Mouse (Mus musculus) embryonic fibroblast, embryonic 13.5 days (primary cell): Measurements from ENCODE around the gene Slc6a1. TPM values are rescaled to one million over a fixed set of nuclear protein-coding genes. Genes with fewer than 3 reads are reported as not detected.

Experiments used
- H3K27ac ChIP-seq: 2 replicates; pipeline ENCODE4 v1.5.1; 2012; ENCODE audit warnings: low read length, control low read depth, inconsistent platforms; ENCODE audit not compliant: insufficient read depth
- H3K4me1 ChIP-seq: 2 replicates; pipeline ENCODE4 v1.6.1; 2011; ENCODE audit warnings: low read length; ENCODE audit not compliant: control insufficient read depth, insufficient read depth
- H3K4me3 ChIP-seq: 2 replicates; pipeline ENCODE4 v1.5.1; 2011; ENCODE audit warnings: mild to moderate bottlenecking, control low read depth, low read length; ENCODE audit not compliant: insufficient read depth
- CTCF ChIP-seq: IDR thresholded peaks from 2 replicates; pipeline ENCODE4 v1.5.1; 2011; ENCODE audit warnings: mild to moderate bottlenecking, control low read depth, low read length, moderate library complexity, borderline replicate concordance; ENCODE audit not compliant: insufficient read depth
- POLR2A ChIP-seq: IDR thresholded peaks from 2 replicates; pipeline ENCODE4 v1.6.1; 2011; ENCODE audit warnings: low read depth, mild to moderate bottlenecking, control low read depth, low read length, moderate library complexity
- polyA plus RNA-seq: library from polyadenylated mRNA; stranded (reverse); fragments of >200 nt; gene quantifications from 2 replicates; pipeline ENCODE4 v1.2.4, GENCODE M21; 2011; ENCODE audit warnings: low read depth; ENCODE audit not compliant: missing spikeins, insufficient read length

The Slc6a1 gene
- polyA plus RNA-seq, 1 experiment, result not detected

DNA sequence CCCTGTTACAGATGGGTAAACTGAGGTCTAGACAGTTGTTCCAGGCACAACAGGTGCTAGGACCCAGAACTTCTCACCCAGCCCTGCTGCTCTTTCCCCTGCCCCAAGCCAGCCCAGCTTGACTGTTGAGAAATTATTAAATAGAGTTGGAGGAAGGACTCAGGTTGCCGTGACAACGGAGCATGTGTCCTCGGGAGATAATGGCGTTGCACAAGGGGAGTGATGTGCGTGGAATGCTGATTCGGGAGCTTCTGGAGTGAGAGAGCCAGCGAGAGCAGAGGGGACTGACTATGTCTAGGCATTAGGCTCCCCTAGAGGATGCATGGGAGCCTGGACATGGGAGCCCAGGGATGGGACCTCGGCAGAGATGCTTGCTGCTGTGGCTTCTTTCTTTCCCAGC, 7.7 kb downstream of the Slc6a1 start:
- Histone ChIP-seq H3K27ac (no peak overlapping the region), H3K4me1 (no peaks in the 10 kb centered on the region), H3K4me3 (no peak overlapping the region)
- no peak for TF ChIP-seq POLR2A
- TF ChIP-seq CTCF, result no peak

DNA sequence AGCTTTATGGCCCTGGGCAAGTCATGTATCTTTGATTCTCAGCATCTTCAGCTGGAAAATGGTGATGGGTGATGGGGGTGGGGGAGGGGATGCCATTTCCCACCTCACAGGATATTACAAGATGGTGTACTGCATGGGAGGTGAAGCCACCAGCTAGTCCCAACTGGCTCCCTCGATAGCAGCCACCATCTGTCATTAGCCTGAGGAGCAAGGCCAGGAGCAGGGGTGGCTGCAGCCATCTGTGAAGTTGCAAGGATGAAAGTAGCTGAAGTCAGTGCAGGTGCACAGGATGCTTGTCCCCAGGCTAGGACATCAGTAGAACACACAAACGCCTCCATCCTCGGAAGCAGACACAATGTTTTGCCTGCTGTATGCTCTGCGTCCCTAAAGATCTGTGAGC, 8.5 kb downstream of the Slc6a1 start:
- Histone ChIP-seq H3K27ac (no peak overlapping the region), H3K4me1 (no peaks in the 10 kb centered on the region), H3K4me3 (no peak overlapping the region)
- TF ChIP-seq CTCF (no peak), POLR2A (no peak)

- H3K4me1 ChIP-seq, result no peaks in the 10 kb centered on the region
- no peak overlapping the region for H3K4me3 ChIP-seq
- no peak for TF ChIP-seq POLR2A
- TF ChIP-seq CTCF, result no peak
- no peak overlapping the region for H3K27ac ChIP-seq
These were observed 9.0 kb downstream of the Slc6a1 start for GRCm38 (mm10) chr6:114291396-114291795.

DNA sequence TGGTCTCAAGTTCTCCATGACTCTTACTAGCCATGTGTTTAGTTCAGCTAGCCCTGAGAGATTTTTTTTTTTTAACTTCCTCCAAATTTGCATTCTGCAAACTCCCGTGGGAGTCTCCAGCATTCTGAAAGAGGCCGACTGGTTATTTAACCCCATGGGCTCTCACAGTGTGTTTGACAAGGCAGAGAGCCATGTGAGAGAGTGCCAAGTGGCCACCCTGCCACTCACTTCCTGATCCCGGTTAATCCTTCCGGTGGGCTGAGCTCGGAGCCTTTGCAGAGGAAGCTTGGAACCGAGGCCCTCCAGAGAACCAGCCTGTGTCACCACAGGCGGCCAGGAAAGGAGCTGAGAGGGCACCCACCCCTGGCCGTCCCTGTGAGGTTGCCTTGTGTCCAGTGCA, 11.1 kb downstream of the Slc6a1 start:
- H3K4me1 ChIP-seq, result no peaks in the 10 kb centered on the region
- no peak overlapping the region for H3K4me3 ChIP-seq
- H3K27ac ChIP-seq, result no peak overlapping the region
- no peak for TF ChIP-seq CTCF
- no peak for TF ChIP-seq POLR2A

DNA sequence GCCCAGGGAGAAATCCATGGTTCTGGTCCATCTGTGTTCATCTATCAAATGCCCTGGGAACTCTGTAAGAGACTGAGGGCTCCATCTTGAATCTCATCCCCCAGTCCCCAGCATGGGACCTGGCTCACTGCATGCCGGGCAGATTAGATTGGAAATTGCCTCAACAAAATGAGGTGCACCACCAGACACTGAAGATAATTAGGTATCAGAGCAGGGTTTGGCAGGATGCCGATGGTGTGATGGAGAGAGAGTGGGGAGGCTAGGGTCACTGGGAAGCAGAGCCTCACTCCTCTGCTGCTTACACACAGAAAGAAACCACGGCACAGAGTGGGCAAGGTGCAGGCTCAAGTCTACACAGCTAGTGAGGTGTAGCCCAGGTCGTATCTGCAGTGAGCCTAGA, 12.7 kb downstream of the Slc6a1 start:
- H3K4me1 ChIP-seq, result no peaks in the 10 kb centered on the region
- no peak overlapping the region for H3K4me3 ChIP-seq
- H3K27ac ChIP-seq, result no peak overlapping the region
- TF ChIP-seq POLR2A (no peak), CTCF (no peak)

GRCm38 (mm10) chr6:114297260-114298002, 15.0 kb downstream of the Slc6a1 start:
- Histone ChIP-seq H3K27ac (no peak overlapping the region), H3K4me3 (no peak overlapping the region), H3K4me1 (no peaks in the 10 kb centered on the region)
- no peak for TF ChIP-seq POLR2A
- TF ChIP-seq CTCF, result no peak

GRCm38 (mm10) chr6:114299699-114300098, 17.3 kb downstream of the Slc6a1 start:
- H3K4me3 ChIP-seq, result no peak overlapping the region
- H3K27ac ChIP-seq, result no peak overlapping the region
- TF ChIP-seq CTCF (no peak), POLR2A (no peak)
- H3K4me1 ChIP-seq, result no peaks in the 10 kb centered on the region

GRCm38 (mm10) chr6:114300737-114301136, 18.3 kb downstream of the Slc6a1 start:
- no peaks in the 10 kb centered on the region for H3K4me1 ChIP-seq
- TF ChIP-seq CTCF (no peak), POLR2A (no peak)
- H3K27ac ChIP-seq, result no peak overlapping the region
- no peak overlapping the region for H3K4me3 ChIP-seq

GRCm38 (mm10) chr6:114304668-114305067, 22.2 kb downstream of the Slc6a1 start:
- Histone ChIP-seq H3K4me1 (no peaks in the 10 kb centered on the region), H3K27ac (no peak overlapping the region), H3K4me3 (no peak overlapping the region)
- TF ChIP-seq CTCF (no peak), POLR2A (no peak)

DNA sequence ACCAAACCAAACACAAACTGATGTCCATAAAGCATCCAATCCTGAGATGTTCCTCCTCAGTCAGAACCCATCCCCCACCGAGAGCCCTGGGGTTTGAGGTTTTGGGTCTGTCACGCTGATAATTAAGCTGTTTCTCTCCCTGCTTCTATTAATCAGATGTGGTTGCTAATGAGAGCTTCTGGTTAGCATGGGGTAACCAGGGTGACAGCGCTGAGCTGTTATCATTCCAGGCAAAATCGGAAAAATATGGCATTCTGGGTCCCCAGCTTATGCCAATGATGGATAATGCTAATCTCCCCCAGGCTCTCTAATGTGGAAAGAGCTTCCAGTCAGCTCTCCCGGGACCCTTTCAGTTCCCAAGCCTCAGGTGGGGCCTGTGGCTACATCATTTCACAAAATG, 38.1 kb downstream of the Slc6a1 start:
- H3K27ac ChIP-seq, result no peak overlapping the region
- H3K4me1 ChIP-seq, result no peaks in the 10 kb centered on the region
- TF ChIP-seq POLR2A (no peak), CTCF (no peak)
- no peak overlapping the region for H3K4me3 ChIP-seq

- Histone ChIP-seq H3K4me1 (no peaks in the 10 kb centered on the region), H3K4me3 (no peak overlapping the region), H3K27ac (no peak overlapping the region)
- no peak for TF ChIP-seq CTCF
- TF ChIP-seq POLR2A, result no peak
These were observed 38.7 kb downstream of the Slc6a1 start for GRCm38 (mm10) chr6:114321146-114321545.
